Mouse (Mus musculus) B cell, adult 67 days (primary cell): ENCODE measurements around the gene Cdc42se2. TPM values are rescaled to one million over a fixed set of nuclear protein-coding genes. Genes with fewer than 3 reads are reported as not detected.

Source experiments
- total RNA-seq, 2 experiments: library from RNA; stranded (reverse); gene quantifications; 4 replicates each; pipeline ENCODE4 v1.2.4; 2023

Cdc42se2 gene
- total RNA-seq: 100 to 1,000 TPM; 140 to 143 TPM

DNA sequence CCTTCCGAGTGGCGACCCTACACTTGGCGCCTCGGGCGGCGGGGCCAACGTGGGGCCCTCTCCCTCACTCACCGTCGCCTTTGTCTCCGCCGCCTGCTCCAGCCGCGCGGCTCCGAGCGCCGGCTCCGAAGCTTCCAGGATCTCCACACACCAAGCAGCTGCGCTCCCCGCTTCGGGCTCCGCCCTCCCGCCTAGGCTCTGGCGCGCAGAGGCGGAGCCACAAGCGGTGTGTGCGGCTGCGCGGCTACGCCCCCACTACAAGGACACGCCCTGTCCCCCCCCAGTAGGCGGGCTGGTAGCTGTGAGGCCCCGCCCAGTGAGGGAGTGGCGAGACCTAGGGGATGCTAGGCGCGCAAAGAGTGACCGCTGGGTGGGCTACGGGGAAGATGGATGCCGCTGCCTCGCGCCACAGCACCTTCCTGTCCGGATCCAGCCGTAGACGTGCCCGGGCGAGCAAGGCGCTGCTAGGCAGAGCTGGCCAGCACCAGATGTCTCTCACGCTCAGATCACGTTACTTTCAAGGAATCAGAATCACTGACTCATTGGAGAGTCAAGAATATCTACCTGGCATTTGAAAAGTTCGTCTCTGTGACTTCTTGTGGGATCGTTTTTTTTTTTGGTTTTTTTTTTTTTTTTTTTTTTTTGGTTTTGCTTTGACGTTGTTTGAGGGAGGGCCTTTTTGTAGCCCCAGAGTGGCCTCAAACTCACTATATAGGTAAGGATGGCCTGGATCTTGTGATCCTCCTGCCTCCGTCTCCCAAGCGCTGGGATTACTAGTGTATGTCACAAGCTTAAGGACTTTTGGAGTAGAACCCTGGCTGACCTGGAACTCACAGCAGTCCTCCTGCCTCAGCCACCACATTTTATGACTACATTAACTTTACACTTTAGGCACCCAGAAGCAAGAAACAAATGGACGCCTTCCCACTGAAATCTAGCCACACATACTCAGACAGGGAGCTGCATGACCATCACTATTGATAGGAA, at the start of gene Cdc42se2:
Gene Cdc42se2, minus strand, starts transcription at position 188 of the 987 bp plus-strand sequence.

Other genes with a start within 250 kb of the Cdc42se2 start
- gene Lyrm7, start 73.2 kb upstream of the Cdc42se2 start, total RNA-seq: 1 to 10 TPM; 3.5 to 7.7 TPM
- 100 to 1,000 TPM; 102 to 128 TPM for gene Hint1, start 78.7 kb upstream of the Cdc42se2 start, total RNA-seq
- not detected for gene Gpx3, start 114.8 kb upstream of the Cdc42se2 start, total RNA-seq
- 100 to 1,000 TPM in 1 of 2 experiments, 10 to 100 TPM in 1; 99.0 to 109 TPM for gene Tnip1, start 175.2 kb upstream of the Cdc42se2 start, total RNA-seq
- gene Anxa6, start 245.8 kb upstream of the Cdc42se2 start, total RNA-seq: 100 to 1,000 TPM; 251 to 267 TPM